Mouse (Mus musculus): ENCODE measurements around the gene Aqp12. TPM values are rescaled to one million over a fixed set of nuclear protein-coding genes. Genes with fewer than 3 reads are reported as not detected.

Aqp12 gene
- polyA plus RNA-seq, 1 experiment from 2014 or later, result not detected

DNA sequence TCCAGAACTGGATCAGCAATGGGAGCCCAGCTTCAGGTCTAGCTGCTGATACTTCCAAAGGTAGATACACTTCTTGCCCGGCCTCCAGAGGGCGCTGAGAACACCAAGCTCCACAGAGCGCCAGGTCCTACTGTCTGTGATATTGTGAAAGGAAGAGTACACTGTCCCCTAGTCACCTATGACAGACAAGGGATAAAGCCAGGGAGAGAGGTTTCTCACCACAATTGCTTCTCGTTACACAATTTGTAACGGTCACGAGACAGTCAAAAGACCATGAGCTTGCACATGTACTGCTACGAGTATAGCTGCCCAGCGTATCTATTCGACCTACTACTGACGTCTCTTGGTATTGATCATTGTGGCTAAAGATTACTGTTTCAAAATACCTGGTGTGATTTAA is 23.3 kb downstream of the Aqp12 start:
- Histone ChIP-seq H3K27ac (no peak overlapping the region), H3K27me3 (ENCODE audit: insufficient read depth, poor library complexity, severe bottlenecking) (no peaks in the 10 kb centered on the region), H3K4me3 (no peak overlapping the region), H3K9me3 (no peaks in the 10 kb centered on the region), H3K36me3 (peaks cover 61% of the 10 kb centered on the region), H3K4me1 (replicated peaks) (peaks cover under 1% of the 10 kb centered on the region; the same call in 1 of the 2 replicates)
- WGBS, result 96% methylated on average over 10 of the region's 10 CpGs
- no peak for DNase-seq (ENCODE audit: low spot score)

DNA sequence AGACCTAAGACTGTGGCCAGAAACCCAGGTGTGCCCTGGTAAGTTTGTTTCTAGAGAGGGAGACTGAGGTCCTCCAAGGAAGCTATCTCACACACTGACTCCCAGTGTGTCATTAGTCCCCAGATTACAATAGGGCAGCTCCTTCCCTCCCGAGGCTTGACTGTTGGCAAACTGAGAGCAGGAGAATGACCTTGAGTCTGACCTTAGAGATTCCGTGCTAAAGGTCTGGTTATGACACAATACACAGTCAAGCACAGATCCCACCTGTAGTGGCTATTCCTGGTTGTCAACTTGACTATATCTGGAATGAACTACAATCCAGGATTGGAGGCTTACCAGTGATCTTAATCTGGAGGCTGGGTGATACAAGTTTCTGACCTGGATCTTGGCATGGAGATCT is 23.9 kb downstream of the Aqp12 start:
- H3K9me3 ChIP-seq, result no peaks in the 10 kb centered on the region
- no peaks in the 10 kb centered on the region for H3K27me3 ChIP-seq (ENCODE audit: insufficient read depth, poor library complexity, severe bottlenecking)
- DNase-seq (ENCODE audit: low spot score), result no peak
- no peak overlapping the region for H3K27ac ChIP-seq
- 77% methylated on average over 2 of the region's 2 CpGs for WGBS
- H3K4me3 ChIP-seq, result no peak overlapping the region
- H3K4me1 ChIP-seq (replicated peaks), result peaks cover 6% of the 10 kb centered on the region; the same call in 1 of the 2 replicates
- H3K36me3 ChIP-seq, result peaks cover 60% of the 10 kb centered on the region

DNA sequence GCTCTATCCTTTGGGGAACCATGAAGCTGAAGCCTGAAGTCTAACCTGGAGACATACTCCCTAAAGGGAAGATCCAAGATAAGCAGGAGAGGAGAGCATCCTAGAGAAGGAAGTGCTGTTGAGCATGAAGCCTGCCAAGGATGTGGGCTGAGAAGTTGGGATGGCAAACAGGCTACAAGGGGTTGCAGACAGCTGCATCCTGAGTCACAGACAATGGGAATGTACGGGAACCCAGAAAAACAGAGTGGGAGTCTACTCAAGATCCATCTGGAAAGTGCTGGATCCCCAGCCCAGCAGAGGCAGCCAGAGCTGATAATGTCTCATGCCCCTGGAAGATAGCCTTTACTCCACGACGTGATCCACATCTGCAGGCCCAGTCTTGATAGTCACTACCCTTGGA is 25.1 kb downstream of the Aqp12 start:
- WGBS, result 91% methylated on average over 3 of the region's 3 CpGs
- peaks cover 60% of the 10 kb centered on the region for H3K36me3 ChIP-seq
- peaks cover 6% of the 10 kb centered on the region; the same call in 1 of the 2 replicates for H3K4me1 ChIP-seq (replicated peaks)

GRCm38 (mm10) chr1:93033989-93034388 is 27.9 kb downstream of the Aqp12 start:
- H3K27me3 ChIP-seq (ENCODE audit: insufficient read depth, poor library complexity, severe bottlenecking), result no peaks in the 10 kb centered on the region
- no peak for DNase-seq (ENCODE audit: low spot score)
- peak overlapping the region; percentile 70 for H3K27ac ChIP-seq
- H3K4me1 ChIP-seq (replicated peaks), result peaks cover 6% of the 10 kb centered on the region; the same call in 1 of the 2 replicates
- H3K4me3 ChIP-seq, result no peak overlapping the region
- peaks cover 9% of the 10 kb centered on the region for H3K9me3 ChIP-seq
- WGBS, result 59% methylated on average over 8 of the region's 8 CpGs
- H3K36me3 ChIP-seq, result peaks cover 71% of the 10 kb centered on the region

More for the DNA sequence above, 25.1 kb downstream of the Aqp12 start:
- Histone ChIP-seq H3K27ac (no peak overlapping the region), H3K4me3 (no peak overlapping the region), H3K27me3 (ENCODE audit: insufficient read depth, poor library complexity, severe bottlenecking) (no peaks in the 10 kb centered on the region), H3K9me3 (no peaks in the 10 kb centered on the region)
- DNase-seq (ENCODE audit: low spot score), result no peak

DNA sequence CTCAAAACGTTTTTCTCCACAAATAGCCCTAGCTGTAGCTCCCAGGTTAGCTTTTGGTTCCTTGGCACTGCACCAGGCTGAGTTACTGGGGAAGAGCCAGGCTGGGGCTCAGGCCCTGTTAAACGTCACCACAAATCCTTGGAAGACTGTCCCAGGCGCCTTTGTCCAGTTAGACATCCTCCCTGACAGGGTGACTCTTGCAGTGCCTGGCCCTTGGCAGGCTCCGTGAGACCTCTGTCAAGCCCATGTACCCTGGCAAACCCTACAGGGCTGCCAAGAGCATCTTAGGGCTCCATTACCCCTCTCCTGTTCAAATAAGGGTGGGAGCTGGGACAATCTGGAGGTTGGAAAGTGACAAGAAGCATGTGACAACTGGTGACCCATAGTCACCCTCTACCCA is 29.8 kb downstream of the Aqp12 start:
- H3K4me1 ChIP-seq (replicated peaks), result peaks cover 6% of the 10 kb centered on the region; the same call in 1 of the 2 replicates
- H3K4me3 ChIP-seq, result no peak overlapping the region
- peaks cover 87% of the 10 kb centered on the region for H3K36me3 ChIP-seq
- H3K27ac ChIP-seq, result no peak overlapping the region
- no peaks in the 10 kb centered on the region for H3K27me3 ChIP-seq (ENCODE audit: insufficient read depth, poor library complexity, severe bottlenecking)
- H3K9me3 ChIP-seq, result peaks cover 9% of the 10 kb centered on the region
- 79% methylated on average over 4 of the region's 4 CpGs for WGBS
- no peak for DNase-seq (ENCODE audit: low spot score)

DNA sequence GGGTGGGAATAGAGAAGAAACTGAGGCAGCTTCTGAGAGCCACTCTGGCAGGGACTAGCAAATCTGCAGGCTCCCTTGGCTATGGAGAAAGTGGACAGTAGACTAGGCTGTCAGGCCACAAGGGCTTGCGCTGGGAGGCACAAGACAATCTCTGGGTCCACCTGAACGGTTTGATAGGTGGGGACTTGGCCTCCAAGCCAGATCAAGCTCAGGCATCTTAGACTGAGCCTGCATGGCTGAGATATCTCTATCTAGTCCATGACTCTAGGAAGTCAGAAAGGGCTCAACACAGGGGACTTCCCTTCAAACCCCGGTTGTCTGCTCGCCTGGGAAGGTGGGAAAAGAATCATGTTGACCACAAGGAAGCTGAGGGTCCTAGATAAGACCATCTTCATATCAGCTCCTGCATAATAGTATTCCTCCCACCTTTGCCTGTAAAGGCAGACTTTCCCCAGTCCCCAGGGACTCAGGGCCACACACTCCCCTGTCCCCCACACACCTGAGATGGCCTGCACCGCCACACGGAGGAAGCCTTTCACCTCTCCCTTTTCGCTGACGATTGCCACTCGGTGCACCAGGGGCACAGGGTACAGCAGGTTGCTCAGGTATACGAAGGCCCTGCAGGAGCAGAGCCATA is 40.1 kb downstream of the Aqp12 start:
- H3K36me3 ChIP-seq, result peaks cover 65% of the 10 kb centered on the region
- no peaks in the 10 kb centered on the region for H3K27me3 ChIP-seq (ENCODE audit: insufficient read depth, poor library complexity, severe bottlenecking)
- DNase-seq (ENCODE audit: low spot score), result no peak
- H3K4me3 ChIP-seq, result no peak overlapping the region
- peak overlapping the region; percentile 14; the same call in 1 of the 2 replicates for H3K27ac ChIP-seq
- no peaks in the 10 kb centered on the region for H3K9me3 ChIP-seq
- 89% methylated on average over 10 of the region's 10 CpGs for WGBS
- H3K4me1 ChIP-seq (replicated peaks), result peaks cover 4% of the 10 kb centered on the region

GRCm38 (mm10) chr1:93050071-93050470 is 43.9 kb downstream of the Aqp12 start:
- Histone ChIP-seq H3K9me3 (no peaks in the 10 kb centered on the region), H3K36me3 (peaks cover 73% of the 10 kb centered on the region), H3K4me3 (no peak overlapping the region), H3K4me1 (replicated peaks) (peaks cover 10% of the 10 kb centered on the region), H3K27ac (no peak overlapping the region), H3K27me3 (ENCODE audit: insufficient read depth, poor library complexity, severe bottlenecking) (no peaks in the 10 kb centered on the region)
- no peak for DNase-seq (ENCODE audit: low spot score)
- WGBS, result 86% methylated on average over 3 of the region's 3 CpGs

- no peak overlapping the region; the same call in 1 of the 2 replicates for H3K27ac ChIP-seq
- peaks cover 10% of the 10 kb centered on the region for H3K4me1 ChIP-seq (replicated peaks)
- no peak overlapping the region for H3K4me3 ChIP-seq
- 64% methylated on average over 20 of the region's 23 CpGs for WGBS
- DNase-seq (ENCODE audit: low spot score), result no peak
- H3K9me3 ChIP-seq, result no peaks in the 10 kb centered on the region
- peaks cover 81% of the 10 kb centered on the region for H3K36me3 ChIP-seq
- H3K27me3 ChIP-seq (ENCODE audit: insufficient read depth, poor library complexity, severe bottlenecking), result no peaks in the 10 kb centered on the region
Observed at GRCm38 (mm10) chr1:93051124-93051833, 45.1 kb downstream of the Aqp12 start.

Other genes starting within 250 kb of the Aqp12 start
- gene Gpc1, start 174.7 kb upstream of the Aqp12 start, polyA plus RNA-seq (2016; fragmentation: Nextera tagmentation; extraction: Ambion mirVana), result 72.1 and 76.0 TPM in 2 replicates
- 0.29 and 0.30 TPM in 2 replicates for gene Ankmy1, start 103.4 kb upstream of the Aqp12 start, polyA plus RNA-seq (2016; fragmentation: Nextera tagmentation; extraction: Ambion mirVana)
- gene Dusp28, start 99.4 kb upstream of the Aqp12 start, polyA plus RNA-seq (2016; fragmentation: Nextera tagmentation; extraction: Ambion mirVana), result 10.8 and 11.1 TPM in 2 replicates
- gene Rnpepl1, start 95.6 kb upstream of the Aqp12 start, polyA plus RNA-seq (2016; fragmentation: Nextera tagmentation; extraction: Ambion mirVana), result 27.3 and 27.5 TPM in 2 replicates
- 44.6 and 53.0 TPM in 2 replicates for gene Capn10, start 72.0 kb upstream of the Aqp12 start, polyA plus RNA-seq (2016; fragmentation: Nextera tagmentation; extraction: Ambion mirVana)
- gene Gpr35, start 55.5 kb upstream of the Aqp12 start, polyA plus RNA-seq (2016; fragmentation: Nextera tagmentation; extraction: Ambion mirVana), result 0.05 and 0.51 TPM in 2 replicates
- gene Kif1a, start 95.6 kb downstream of the Aqp12 start, polyA plus RNA-seq (2016; fragmentation: Nextera tagmentation; extraction: Ambion mirVana), result 48.2 and 79.0 TPM in 2 replicates
- not detected in 2 replicates for gene Agxt, start 128.9 kb downstream of the Aqp12 start, polyA plus RNA-seq (2016; fragmentation: Nextera tagmentation; extraction: Ambion mirVana)
- gene 2310007B03Rik, start 154.6 kb downstream of the Aqp12 start, polyA plus RNA-seq (2016; fragmentation: Nextera tagmentation; extraction: Ambion mirVana), result 0.78 and 1.1 TPM in 2 replicates
- 0.07 and 0.30 TPM in 2 replicates for gene Crocc2, start 162.4 kb downstream of the Aqp12 start, polyA plus RNA-seq (2016; fragmentation: Nextera tagmentation; extraction: Ambion mirVana)
- 3.4 and 3.5 TPM in 2 replicates for gene Sned1, start 229.5 kb downstream of the Aqp12 start, polyA plus RNA-seq (2016; fragmentation: Nextera tagmentation; extraction: Ambion mirVana)

Data from hindbrain, embryonic 10.5 days (tissue).